Mouse (Mus musculus) MEL (cell line): ENCODE results near the gene Accs.

Source experiments
- ELF1 ChIP-seq: IDR thresholded peaks from 2 replicates; pipeline ENCODE4 v1.6.1; 2014; ENCODE audit warnings: low read depth, mild to moderate bottlenecking, inconsistent platforms, low read length, improper control_type of control experiment, moderate library complexity
- POLR2AphosphoS2 ChIP-seq: IDR thresholded peaks from 2 replicates; pipeline ENCODE4 v1.6.1; 2011; ENCODE audit warnings: low read length, improper control_type of control experiment
- ZC3H11A ChIP-seq: IDR thresholded peaks from 2 replicates; pipeline ENCODE4 v1.6.1; 2012; ENCODE audit warnings: low read depth, mild to moderate bottlenecking, inconsistent platforms, low read length, improper control_type of control experiment

DNA sequence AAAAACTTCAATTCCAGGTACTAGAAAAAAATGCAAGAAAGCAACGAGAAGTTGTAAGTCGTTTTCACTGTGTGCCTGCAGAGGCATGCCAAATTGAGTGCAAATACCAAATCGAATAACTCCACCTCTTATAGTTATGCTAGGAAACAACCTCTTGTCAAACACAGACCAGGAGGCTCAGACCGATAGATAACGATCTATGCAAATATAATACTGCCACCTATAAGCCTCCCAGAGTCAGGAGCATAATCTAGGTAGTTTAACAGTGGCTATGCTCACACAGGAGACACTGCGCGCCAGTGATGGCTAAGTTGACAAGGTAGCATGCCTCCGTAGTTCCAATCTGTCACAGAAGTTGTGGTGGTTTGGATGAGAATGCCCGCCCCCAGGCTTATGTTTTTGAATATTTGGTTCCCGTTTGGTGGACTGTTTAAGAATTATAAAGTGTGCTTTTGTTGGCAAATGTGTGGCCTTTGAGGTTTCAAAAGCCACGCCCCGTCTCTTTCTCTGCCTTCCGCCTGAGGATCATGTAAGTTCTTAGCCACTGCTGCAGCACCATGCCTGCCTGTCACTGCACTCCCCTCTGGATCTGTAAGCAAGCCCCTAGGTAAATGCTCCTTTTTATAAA is 688 bp upstream of the Accs start:
- TF ChIP-seq ZC3H11A (no peak), POLR2AphosphoS2 (no peak), ELF1 (no peak)
